Mouse (Mus musculus): ENCODE data around the gene Tmc2.

- TF ChIP-seq CTCF (IDR thresholded peaks at IDR 0.05; ENCODE audit: low read depth) (no peak), EP300 (optimal IDR thresholded peaks at IDR 0.05) (no peak)
Measured at GRCm38 (mm10) chr2:130211581-130211980, 16.6 kb downstream of the Tmc2 start.

Data from stomach, postnatal 0 days (tissue).